Mouse (Mus musculus): ENCODE measurements around the gene Ppp3ca. TPM values are rescaled to one million over a fixed set of nuclear protein-coding genes. Genes with fewer than 3 reads are reported as not detected.

Gene Ppp3ca
- polyA plus RNA-seq, 1 experiment from 2014 or later, result 53.9 TPM

DNA sequence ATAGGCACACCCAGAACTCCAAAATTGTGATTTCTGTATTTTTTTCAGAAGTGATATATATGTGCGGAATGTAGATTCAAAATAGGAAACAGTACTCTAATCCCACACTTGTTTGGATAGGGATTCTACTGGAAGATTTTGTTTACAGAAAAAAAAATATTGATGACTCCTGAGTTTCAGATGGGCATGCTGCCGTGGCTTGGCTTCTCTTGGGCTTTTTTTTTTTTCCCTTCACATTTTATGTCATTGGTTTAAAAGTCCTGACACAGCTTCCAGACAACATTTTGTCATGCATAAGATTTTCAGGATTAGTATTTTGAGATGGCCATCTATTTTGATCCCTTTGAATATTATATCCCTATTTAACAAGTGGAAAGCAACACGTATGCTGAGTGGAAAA, 2.9 kb downstream of the Ppp3ca start:
- no peaks in the 10 kb centered on the region for H3K9me3 ChIP-seq
- H3K27ac ChIP-seq, result no peak overlapping the region
- no peak overlapping the region for H3K4me3 ChIP-seq
- H3K27me3 ChIP-seq (ENCODE audit: insufficient read depth, poor library complexity, severe bottlenecking), result no peaks in the 10 kb centered on the region
- peaks cover 24% of the 10 kb centered on the region for H3K4me1 ChIP-seq
- DNase-seq (ENCODE audit: low spot score), result no peak
- 81% methylated on average over 3 of the region's 3 CpGs for WGBS
- H3K36me3 ChIP-seq, result no peaks in the 10 kb centered on the region

DNA sequence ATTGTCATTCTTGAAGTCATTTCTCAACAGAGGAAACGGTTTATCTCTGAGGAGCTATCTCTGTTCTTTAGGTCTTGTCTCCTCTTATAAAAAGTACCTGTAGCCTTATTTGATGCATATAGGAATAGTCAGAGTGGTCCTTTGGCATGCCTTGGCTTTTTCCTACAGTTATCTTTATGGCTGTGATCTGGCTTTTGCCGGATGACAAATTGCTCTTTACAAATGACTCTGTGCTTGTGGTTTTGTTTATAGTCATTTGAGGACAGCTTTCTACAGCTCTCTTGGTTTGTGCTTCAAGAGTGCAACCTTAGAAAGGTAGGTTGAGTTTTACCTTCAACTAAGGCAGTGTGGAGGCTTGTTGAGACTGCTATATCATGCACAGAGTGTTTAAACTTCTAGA, 3.4 kb downstream of the Ppp3ca start:
- Histone ChIP-seq H3K27me3 (ENCODE audit: insufficient read depth, poor library complexity, severe bottlenecking) (no peaks in the 10 kb centered on the region), H3K9me3 (no peaks in the 10 kb centered on the region)
- 61% methylated on average over 2 of the region's 2 CpGs for WGBS

DNA sequence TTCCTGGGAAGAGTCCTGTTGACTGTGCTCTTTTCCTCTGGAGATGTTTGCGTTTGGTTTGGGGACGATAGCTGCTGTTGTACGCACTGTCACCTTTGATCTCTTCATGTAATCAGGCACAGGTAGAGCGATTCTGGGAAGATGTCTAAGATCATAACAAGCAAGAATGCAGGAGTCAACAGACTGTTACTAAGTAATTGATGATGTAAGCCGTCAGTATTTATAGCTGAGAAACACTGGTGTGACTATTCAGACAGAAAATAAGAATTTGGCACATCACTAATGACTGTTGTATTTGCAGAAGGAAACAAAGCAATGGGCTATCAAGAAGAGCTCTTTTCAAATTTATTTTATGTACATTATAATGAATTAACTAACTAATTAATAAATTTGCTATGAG, 4.6 kb downstream of the Ppp3ca start:
- no peak overlapping the region for H3K27ac ChIP-seq
- H3K9me3 ChIP-seq, result no peaks in the 10 kb centered on the region
- H3K4me3 ChIP-seq, result no peak overlapping the region
- no peak for DNase-seq (ENCODE audit: low spot score)
- no peaks in the 10 kb centered on the region for H3K27me3 ChIP-seq (ENCODE audit: insufficient read depth, poor library complexity, severe bottlenecking)
- 72% methylated on average over 5 of the region's 5 CpGs for WGBS
- no peaks in the 10 kb centered on the region for H3K36me3 ChIP-seq
- peaks cover 17% of the 10 kb centered on the region for H3K4me1 ChIP-seq

More for the DNA sequence above, 3.4 kb downstream of the Ppp3ca start:
- no peaks in the 10 kb centered on the region for H3K36me3 ChIP-seq
- no peak overlapping the region for H3K4me3 ChIP-seq
- H3K27ac ChIP-seq, result no peak overlapping the region
- no peak for DNase-seq (ENCODE audit: low spot score)
- peaks cover 24% of the 10 kb centered on the region for H3K4me1 ChIP-seq

DNA sequence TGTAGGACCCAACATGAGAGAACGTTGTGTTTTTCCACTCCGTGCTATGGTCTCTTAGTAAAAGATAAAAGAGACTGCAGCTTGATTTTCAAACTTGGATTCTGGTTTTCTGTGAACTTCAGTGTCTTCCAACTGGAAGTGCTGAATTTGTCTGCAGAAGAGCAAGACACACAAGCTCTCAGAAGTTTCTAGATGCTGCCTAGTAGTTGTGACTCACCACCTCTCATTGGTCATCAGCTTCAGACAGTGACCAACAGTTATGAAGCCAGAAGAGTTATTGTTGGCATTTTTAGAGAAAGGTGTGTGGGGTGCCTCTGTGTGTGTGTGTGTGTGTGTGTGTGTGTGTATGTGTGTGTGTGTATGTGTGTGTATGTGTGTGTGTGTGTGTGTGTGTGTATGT, 7.1 kb downstream of the Ppp3ca start:
- no peaks in the 10 kb centered on the region for H3K9me3 ChIP-seq
- WGBS, result 75% methylated on average over 2 of the region's 2 CpGs
- DNase-seq (ENCODE audit: low spot score), result no peak
- H3K36me3 ChIP-seq, result no peaks in the 10 kb centered on the region
- H3K4me3 ChIP-seq, result no peak overlapping the region
- H3K4me1 ChIP-seq, result peaks cover 30% of the 10 kb centered on the region
- H3K27me3 ChIP-seq (ENCODE audit: insufficient read depth, poor library complexity, severe bottlenecking), result no peaks in the 10 kb centered on the region
- H3K27ac ChIP-seq, result no peak overlapping the region

DNA sequence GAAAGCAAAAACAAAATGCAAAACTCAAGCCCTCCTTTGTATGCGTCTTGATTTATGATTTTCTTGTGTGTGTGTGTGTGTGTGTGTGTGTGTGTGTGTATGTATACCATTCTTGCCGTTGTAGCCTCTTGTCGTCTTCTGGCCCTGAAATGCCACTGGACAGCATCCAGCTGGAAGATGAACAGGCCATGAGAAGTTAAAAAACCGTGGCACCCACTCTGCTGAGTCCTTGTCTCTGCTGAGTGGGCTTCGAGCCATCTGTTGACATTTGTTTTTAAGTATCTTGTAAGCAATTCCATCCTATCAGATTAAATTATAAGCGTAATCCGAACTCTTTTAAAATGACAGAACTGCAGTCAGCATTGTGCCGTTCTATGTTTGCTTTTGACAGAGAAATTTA, 8.5 kb downstream of the Ppp3ca start:
- Histone ChIP-seq H3K27ac (no peak overlapping the region), H3K4me1 (peaks cover 25% of the 10 kb centered on the region), H3K4me3 (no peak overlapping the region), H3K27me3 (ENCODE audit: insufficient read depth, poor library complexity, severe bottlenecking) (no peaks in the 10 kb centered on the region), H3K9me3 (no peaks in the 10 kb centered on the region), H3K36me3 (no peaks in the 10 kb centered on the region)
- DNase-seq (ENCODE audit: low spot score), result no peak
- WGBS, result 73% methylated on average over 8 of the region's 8 CpGs

DNA sequence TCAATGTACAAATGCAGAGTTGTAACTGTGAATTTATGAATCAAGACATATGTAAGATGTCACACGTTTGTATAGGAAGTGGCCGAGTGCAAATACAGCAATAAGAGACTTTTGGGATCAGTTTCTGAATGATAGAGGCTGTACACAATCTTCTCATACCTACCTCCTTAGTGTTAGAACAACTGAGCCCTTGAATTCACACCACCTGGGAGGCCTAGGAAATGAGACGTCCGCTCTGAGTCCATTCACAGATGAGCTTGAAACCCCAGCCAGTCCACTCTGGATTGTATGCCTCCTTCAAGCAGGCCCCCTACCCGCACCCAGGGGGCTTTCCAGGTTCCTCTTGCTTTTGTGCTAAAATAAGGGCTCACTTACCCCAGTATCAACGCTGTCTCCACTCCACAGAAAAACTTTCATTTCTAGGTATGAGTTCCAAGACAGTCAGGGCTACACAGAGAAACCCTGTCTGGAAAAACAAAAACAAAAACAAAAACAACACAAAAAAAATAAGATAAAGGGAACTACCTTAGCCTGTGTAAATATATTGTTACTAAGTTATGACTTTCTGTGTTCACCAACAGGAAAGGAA, 10.1 kb downstream of the Ppp3ca start:
- no peak for DNase-seq (ENCODE audit: low spot score)
- Histone ChIP-seq H3K27ac (no peak overlapping the region), H3K9me3 (no peaks in the 10 kb centered on the region), H3K36me3 (no peaks in the 10 kb centered on the region), H3K4me3 (no peak overlapping the region), H3K27me3 (ENCODE audit: insufficient read depth, poor library complexity, severe bottlenecking) (no peaks in the 10 kb centered on the region), H3K4me1 (peaks cover 29% of the 10 kb centered on the region)
- WGBS, result 77% methylated on average over 6 of the region's 6 CpGs

DNA sequence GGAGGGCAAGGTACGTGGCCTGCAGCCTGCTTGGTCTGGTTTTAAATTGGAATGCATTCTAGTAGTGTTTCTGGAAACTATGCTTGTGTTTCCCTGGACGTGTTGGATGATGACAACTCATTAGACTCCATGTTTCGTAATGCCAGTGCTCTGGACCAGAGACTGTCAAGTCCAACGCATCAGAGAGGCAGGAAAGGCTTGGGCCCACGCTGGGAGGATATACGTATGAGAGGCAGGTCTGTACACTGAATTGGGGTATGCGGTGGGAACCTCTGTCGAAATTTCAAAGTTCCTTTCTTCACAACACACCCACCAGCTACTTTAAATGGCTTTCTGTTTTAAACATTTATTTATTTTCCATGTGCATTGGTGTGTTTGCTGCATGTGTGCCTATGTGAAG, 12.3 kb downstream of the Ppp3ca start:
- H3K27me3 ChIP-seq (ENCODE audit: insufficient read depth, poor library complexity, severe bottlenecking), result no peaks in the 10 kb centered on the region
- WGBS, result 84% methylated on average over 8 of the region's 8 CpGs
- H3K9me3 ChIP-seq, result no peaks in the 10 kb centered on the region
- no peak overlapping the region for H3K4me3 ChIP-seq
- H3K36me3 ChIP-seq, result no peaks in the 10 kb centered on the region
- H3K27ac ChIP-seq, result no peak overlapping the region
- DNase-seq (ENCODE audit: low spot score), result no peak
- peaks cover 30% of the 10 kb centered on the region for H3K4me1 ChIP-seq

DNA sequence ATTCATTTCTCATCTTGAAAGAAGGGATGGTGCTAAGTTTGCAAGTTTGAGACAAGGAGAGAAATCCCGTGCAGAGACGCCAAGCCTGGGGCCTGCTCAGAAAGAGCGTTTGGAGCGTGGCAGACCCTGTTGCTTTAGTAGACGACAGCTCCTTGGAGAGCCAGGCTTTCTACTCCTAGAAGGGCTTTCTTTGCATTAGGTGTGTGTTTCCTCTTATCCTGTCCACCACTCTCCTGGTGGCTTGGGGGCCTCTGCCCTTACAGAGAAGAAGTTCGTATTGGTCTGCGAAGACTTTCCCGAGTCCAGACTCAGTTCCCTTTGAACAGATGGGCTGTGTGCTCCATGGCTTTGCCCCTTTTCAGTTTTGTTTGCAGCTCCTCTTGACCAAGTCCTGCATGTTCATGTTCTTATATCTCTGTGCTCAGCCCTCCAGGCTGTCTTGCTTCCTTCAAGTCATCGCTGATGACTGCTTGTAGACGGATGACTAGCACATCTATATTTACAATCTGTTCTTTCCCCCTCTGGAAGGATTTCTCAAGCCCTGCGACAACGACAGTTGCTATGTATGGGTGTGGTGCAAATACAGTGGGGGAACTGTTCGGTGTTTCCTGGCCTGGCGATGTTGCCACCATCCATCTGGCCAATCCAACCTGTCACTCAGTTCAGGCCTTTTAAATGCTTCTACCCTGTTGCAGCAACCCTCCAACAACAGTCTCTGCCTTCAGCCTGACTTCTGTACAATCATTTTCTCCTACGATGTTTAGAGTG, 14.5 kb downstream of the Ppp3ca start:
- WGBS, result 75% methylated on average over 15 of the region's 15 CpGs
- no peak for DNase-seq (ENCODE audit: low spot score)
- H3K27me3 ChIP-seq (ENCODE audit: insufficient read depth, poor library complexity, severe bottlenecking), result no peaks in the 10 kb centered on the region
- no peaks in the 10 kb centered on the region for H3K9me3 ChIP-seq
- no peak overlapping the region for H3K27ac ChIP-seq
- no peaks in the 10 kb centered on the region for H3K36me3 ChIP-seq
- H3K4me1 ChIP-seq, result peaks cover 30% of the 10 kb centered on the region
- H3K4me3 ChIP-seq, result no peak overlapping the region

DNA sequence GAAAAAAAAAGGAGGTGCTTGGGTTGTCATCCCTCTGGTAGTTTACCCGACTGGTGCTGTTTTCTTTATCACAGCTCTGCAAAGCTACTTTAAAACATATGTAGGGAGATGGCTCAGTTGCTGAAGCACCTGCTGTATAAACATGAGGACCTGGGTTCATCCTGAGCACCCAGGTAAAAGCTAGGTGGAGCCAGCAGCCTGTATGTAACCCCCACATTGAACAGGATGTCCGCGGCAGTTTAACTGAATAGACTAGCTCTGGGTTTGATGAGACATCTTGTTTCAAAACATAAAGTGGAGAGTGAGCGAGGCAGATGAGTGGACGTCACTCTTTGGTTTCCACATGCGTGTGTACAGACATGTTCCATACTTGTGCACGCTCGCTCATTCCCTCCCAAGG, 16.5 kb downstream of the Ppp3ca start:
- no peaks in the 10 kb centered on the region for H3K9me3 ChIP-seq
- H3K27ac ChIP-seq, result no peak overlapping the region
- H3K27me3 ChIP-seq (ENCODE audit: insufficient read depth, poor library complexity, severe bottlenecking), result no peaks in the 10 kb centered on the region
- no peak overlapping the region for H3K4me3 ChIP-seq
- 87% methylated on average over 8 of the region's 8 CpGs for WGBS
- H3K4me1 ChIP-seq, result peaks cover 20% of the 10 kb centered on the region
- no peaks in the 10 kb centered on the region for H3K36me3 ChIP-seq
- DNase-seq (ENCODE audit: low spot score), result no peak

DNA sequence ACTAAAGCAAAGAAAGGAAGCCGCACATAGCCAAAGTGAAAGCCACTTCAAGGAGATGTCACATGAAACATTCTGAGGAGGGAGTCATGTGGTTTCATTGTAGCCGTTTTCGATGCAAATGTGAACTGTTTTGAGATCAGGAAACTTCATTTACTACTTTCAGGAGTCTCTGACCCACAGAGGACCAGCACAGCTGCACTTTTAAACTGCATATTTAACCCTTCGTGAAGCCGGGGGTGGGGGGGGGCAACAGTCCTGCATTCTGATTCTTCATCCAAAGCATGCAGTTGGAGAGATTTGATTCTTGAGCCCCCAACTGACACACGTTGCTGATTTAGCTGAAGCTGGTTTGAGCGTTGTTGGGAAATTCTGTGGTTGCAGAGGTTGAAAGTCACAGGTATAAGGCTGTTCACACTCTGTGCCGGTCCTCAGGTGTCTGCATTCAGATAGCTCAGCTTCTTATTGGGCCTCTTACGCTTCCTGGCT, 18.2 kb downstream of the Ppp3ca start:
- Histone ChIP-seq H3K27ac (no peak overlapping the region), H3K4me1 (peaks cover 15% of the 10 kb centered on the region)
- DNase-seq (ENCODE audit: low spot score), result no peak

DNA sequence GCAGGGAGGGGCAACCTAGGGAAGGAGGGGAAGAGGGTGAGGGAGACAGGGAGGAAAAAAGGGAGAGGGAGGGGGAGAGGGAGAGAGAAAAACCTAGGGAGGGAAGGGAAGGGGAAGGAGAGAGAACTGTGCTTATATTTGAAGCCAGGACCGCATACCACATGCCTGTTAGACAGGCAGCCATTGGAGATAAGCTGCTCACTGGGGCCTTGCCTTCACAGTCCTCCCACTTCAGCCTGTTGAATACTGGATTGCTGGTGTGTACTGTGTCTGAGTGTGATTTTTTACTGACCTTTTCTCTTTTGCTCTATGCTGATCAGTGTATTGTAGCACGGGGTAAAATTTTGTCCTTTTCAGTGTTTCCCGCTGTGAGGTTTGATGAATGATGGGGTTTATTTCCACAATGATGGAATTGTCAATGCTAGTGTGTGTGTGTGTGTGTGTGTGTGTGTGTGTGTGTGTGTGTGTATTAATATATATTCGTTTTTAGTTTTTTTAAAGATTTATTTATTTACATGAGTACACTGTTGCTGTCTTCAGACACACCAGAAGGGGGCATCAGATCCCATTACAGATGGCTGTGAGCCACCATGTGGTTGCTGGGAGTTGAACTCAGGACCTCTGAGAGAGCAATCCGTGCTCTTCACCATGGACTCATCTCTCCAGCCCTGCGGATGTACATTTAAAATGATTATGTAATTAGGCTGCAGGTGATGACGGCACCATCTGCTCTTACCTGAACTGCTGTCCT, 20.0 kb downstream of the Ppp3ca start:
- Histone ChIP-seq H3K9me3 (no peaks in the 10 kb centered on the region), H3K27me3 (ENCODE audit: insufficient read depth, poor library complexity, severe bottlenecking) (no peaks in the 10 kb centered on the region), H3K36me3 (no peaks in the 10 kb centered on the region), H3K4me3 (no peak overlapping the region), H3K27ac (no peak overlapping the region), H3K4me1 (peaks cover 10% of the 10 kb centered on the region)
- 81% methylated on average over 7 of the region's 7 CpGs for WGBS
- no peak for DNase-seq (ENCODE audit: low spot score)

More for the DNA sequence above, 18.2 kb downstream of the Ppp3ca start:
- Histone ChIP-seq H3K4me3 (no peak overlapping the region), H3K27me3 (ENCODE audit: insufficient read depth, poor library complexity, severe bottlenecking) (no peaks in the 10 kb centered on the region), H3K36me3 (no peaks in the 10 kb centered on the region), H3K9me3 (no peaks in the 10 kb centered on the region)
- 78% methylated on average over 9 of the region's 9 CpGs for WGBS

DNA sequence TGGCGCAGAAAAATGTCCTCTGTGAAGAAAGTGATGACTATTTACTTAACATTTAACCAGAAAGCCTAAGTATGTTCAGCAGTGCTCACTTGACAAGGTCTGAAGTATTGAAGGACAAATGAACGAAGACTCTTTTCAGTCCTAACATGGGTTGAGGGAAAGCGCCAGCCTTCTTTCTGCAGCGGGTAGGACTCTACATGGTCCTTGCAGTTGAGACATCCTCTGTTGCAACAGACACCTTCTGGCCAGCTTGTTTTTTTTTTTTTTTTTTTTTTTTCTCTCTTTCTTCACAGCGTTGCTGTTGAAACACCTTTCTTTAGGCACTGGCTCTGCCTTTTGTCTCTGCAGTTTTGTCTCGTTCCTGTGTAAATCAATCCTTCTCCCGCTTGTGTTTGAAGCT, 22.1 kb downstream of the Ppp3ca start:
- WGBS, result 77% methylated on average over 7 of the region's 7 CpGs
- DNase-seq (ENCODE audit: low spot score), result no peak
- Histone ChIP-seq H3K27ac (no peak overlapping the region), H3K36me3 (no peaks in the 10 kb centered on the region), H3K9me3 (no peaks in the 10 kb centered on the region), H3K27me3 (ENCODE audit: insufficient read depth, poor library complexity, severe bottlenecking) (no peaks in the 10 kb centered on the region), H3K4me3 (no peak overlapping the region), H3K4me1 (peaks cover 10% of the 10 kb centered on the region)

DNA sequence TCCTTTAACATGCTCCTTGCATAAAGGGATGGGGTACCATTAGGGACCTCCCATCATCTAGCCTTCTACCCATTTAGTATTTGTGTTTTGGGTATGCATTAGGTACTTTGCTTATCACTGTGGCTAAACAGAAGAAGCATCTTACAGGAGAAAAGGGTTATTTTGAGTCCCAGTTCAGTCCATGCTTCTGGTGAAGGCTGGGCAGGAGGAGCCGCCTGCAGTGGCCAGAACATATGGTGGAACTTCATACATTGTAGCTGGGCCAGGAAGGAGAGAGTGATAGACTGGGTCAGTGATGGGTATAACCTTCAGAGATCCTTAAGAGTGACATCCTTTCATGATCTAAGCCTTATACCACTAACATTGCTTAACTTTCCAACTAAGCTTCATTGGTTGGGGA, 23.6 kb downstream of the Ppp3ca start:
- no peak for DNase-seq (ENCODE audit: low spot score)
- no peaks in the 10 kb centered on the region for H3K9me3 ChIP-seq
- 76% methylated on average over 1 of the region's 1 CpGs for WGBS
- H3K4me3 ChIP-seq, result no peak overlapping the region
- no peaks in the 10 kb centered on the region for H3K27me3 ChIP-seq (ENCODE audit: insufficient read depth, poor library complexity, severe bottlenecking)
- peaks cover 15% of the 10 kb centered on the region for H3K4me1 ChIP-seq
- no peak overlapping the region for H3K27ac ChIP-seq
- H3K36me3 ChIP-seq, result no peaks in the 10 kb centered on the region
